In the genomic region with DNA sequence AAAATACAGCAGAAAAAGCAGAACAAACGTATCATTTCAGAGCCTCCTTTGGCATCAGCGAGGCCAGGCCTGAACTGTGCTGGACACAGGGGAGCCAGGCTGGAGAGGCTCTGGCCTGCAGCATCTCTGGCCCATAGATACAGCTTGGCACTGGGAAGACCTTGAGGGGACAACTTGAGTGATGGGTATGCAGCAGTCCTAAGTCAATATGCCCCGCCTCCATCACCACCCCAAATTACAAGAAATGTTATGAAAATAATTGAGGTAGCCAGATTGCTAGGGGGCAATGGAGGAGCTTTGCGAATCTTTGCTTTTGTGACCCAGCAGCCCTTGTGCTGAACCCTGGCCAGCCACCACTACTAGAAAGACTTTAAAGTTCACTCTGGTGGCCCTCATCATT, we compare ENCODE assay signal across 30 mouse cellular contexts. TPM values are rescaled to one million over a fixed set of nuclear protein-coding genes. Genes with fewer than 3 reads are reported as not detected.
DNase-seq lines count a peak whose midpoint lies in the region; ATAC-seq and TF ChIP-seq lines count a peak whose summit lies in the region.
"Had no signal": no experiment of that assay in that cellular context is flagged by ENCODE, and none has a peak within 500 bp of the region (broad histone marks: within the 10 kb centered on the region; RNA-seq: fewer than 3 reads in every experiment).

No protein-coding gene starts in this region.

- no peaks in the 10 kb centered on the region for H3K9me3 ChIP-seq in hindbrain, postnatal 0 days (ENCODE audit: low read length)
- H3K9me3 ChIP-seq in hindbrain, embryonic 16.5 days (ENCODE audit: control insufficient read depth, low read length) = no peaks in the 10 kb centered on the region
- H3K9me3 ChIP-seq in midbrain, embryonic 11.5 days (ENCODE audit: control insufficient read depth, low read length) = no peaks in the 10 kb centered on the region
- no peaks in the 10 kb centered on the region for H3K9me3 ChIP-seq in midbrain, embryonic 15.5 days
- H3K9me3 ChIP-seq: embryonic facial prominence, embryonic 10.5 days; embryonic facial prominence, embryonic 12.5 days; forebrain, embryonic 13.5 days; forebrain, embryonic 15.5 days had no signal

- no peaks in the 10 kb centered on the region for H3K4me1 ChIP-seq in hindbrain, postnatal 0 days (ENCODE audit: insufficient read depth, low read length)
- H3K4me1 ChIP-seq in hindbrain, embryonic 16.5 days (ENCODE audit: control insufficient read depth, insufficient read depth, low read depth, low read length) = peaks cover 23% of the 10 kb centered on the region
- peaks cover 18% of the 10 kb centered on the region; the same call in 1 of the 2 replicates for H3K4me1 ChIP-seq in midbrain, embryonic 11.5 days (ENCODE audit: control insufficient read depth, insufficient read depth, low read length)
- H3K4me1 ChIP-seq in midbrain, embryonic 15.5 days = peaks cover 31% of the 10 kb centered on the region

- no peak for TF ChIP-seq CTCF in hindbrain, postnatal 0 days (IDR thresholded peaks at IDR 0.05; ENCODE audit: low read depth)

- H3K36me3 ChIP-seq in hindbrain, postnatal 0 days (ENCODE audit: insufficient read depth, low read length) = no peaks in the 10 kb centered on the region
- no peaks in the 10 kb centered on the region for H3K36me3 ChIP-seq in hindbrain, embryonic 16.5 days (ENCODE audit: control insufficient read depth, insufficient read depth, low read length)
- no peaks in the 10 kb centered on the region for H3K36me3 ChIP-seq in midbrain, embryonic 11.5 days (ENCODE audit: control insufficient read depth, insufficient read depth, low read length)
- H3K36me3 ChIP-seq in midbrain, embryonic 15.5 days (replicated peaks) = no peaks in the 10 kb centered on the region
- H3K36me3 ChIP-seq: embryonic facial prominence, embryonic 10.5 days; embryonic facial prominence, embryonic 12.5 days; forebrain, embryonic 15.5 days; G1E had no signal

- peaks cover 92% of the 10 kb centered on the region for H3K27me3 ChIP-seq in hindbrain, postnatal 0 days (ENCODE audit: insufficient read depth, low read length)
- peaks cover 84% of the 10 kb centered on the region for H3K27me3 ChIP-seq in hindbrain, embryonic 16.5 days (replicated peaks; ENCODE audit: control insufficient read depth, insufficient read depth, low read length)
- peaks cover 95% of the 10 kb centered on the region for H3K27me3 ChIP-seq in midbrain, embryonic 11.5 days (ENCODE audit: control insufficient read depth, insufficient read depth, low read length)
- peaks cover 96% of the 10 kb centered on the region for H3K27me3 ChIP-seq in midbrain, embryonic 15.5 days (replicated peaks)
- H3K27me3 ChIP-seq: CH12.LX had no signal

- peak; percentile 7 for DNase-seq in embryo, embryonic 9.5 days (ENCODE audit: extremely low spot score)
- no peak for DNase-seq in embryo, embryonic 10.5 days (ENCODE audit: low spot score)
- DNase-seq in hindbrain, postnatal 0 days (ENCODE audit: low spot score) = no peak
- peak; percentile 81 for DNase-seq in midbrain, embryonic 11.5 days (ENCODE audit: low spot score, missing footprints)
- DNase-seq: adrenal gland, adult 8-10 months; adrenal gland, postnatal 14 days; adrenal gland, postnatal 36 days; B cell, adult 2 months; cerebellum, adult 11-12 months; cerebellum, adult 2 months; cerebellum, adult 9-10 months; cerebellum, postnatal 10 days; cerebellum, postnatal 25 days; embryo, embryonic 11 days had no signal

- H3K9ac ChIP-seq in hindbrain, postnatal 0 days (replicated peaks; ENCODE audit: low read length) = no peak overlapping the region
- H3K9ac ChIP-seq in hindbrain, embryonic 16.5 days (ENCODE audit: low read depth, low read length) = no peak overlapping the region
- no peak overlapping the region for H3K9ac ChIP-seq in midbrain, embryonic 11.5 days (ENCODE audit: low read length)
- no peak overlapping the region for H3K9ac ChIP-seq in midbrain, embryonic 15.5 days
- H3K9ac ChIP-seq: embryonic facial prominence, embryonic 12.5 days; forebrain, embryonic 13.5 days; forebrain, embryonic 15.5 days; forebrain, postnatal 0 days had no signal

- no peak overlapping the region for H3K27ac ChIP-seq in hindbrain, postnatal 0 days
- no peak overlapping the region for H3K27ac ChIP-seq in hindbrain, embryonic 16.5 days (ENCODE audit: low read depth, low read length)
- H3K27ac ChIP-seq in midbrain, embryonic 11.5 days (ENCODE audit: low read depth, low read length) = no peak overlapping the region
- no peak overlapping the region for H3K27ac ChIP-seq in midbrain, embryonic 15.5 days
- H3K27ac ChIP-seq: embryonic facial prominence, embryonic 10.5 days; embryonic facial prominence, embryonic 12.5 days; forebrain, embryonic 13.5 days; forebrain, embryonic 15.5 days had no signal

- no peak overlapping the region for H3K4me2 ChIP-seq in hindbrain, postnatal 0 days (ENCODE audit: low read depth, low read length)
- no peak overlapping the region for H3K4me2 ChIP-seq in hindbrain, embryonic 16.5 days (ENCODE audit: low read length)
- no peak overlapping the region for H3K4me2 ChIP-seq in midbrain, embryonic 11.5 days
- H3K4me2 ChIP-seq in midbrain, embryonic 15.5 days = no peak overlapping the region
- H3K4me2 ChIP-seq: embryonic facial prominence, embryonic 12.5 days had no signal

- peak; percentile 22; the same call in 1 of the 2 replicates for ATAC-seq in hindbrain, postnatal 0 days
- ATAC-seq in hindbrain, embryonic 16.5 days = no peak
- ATAC-seq in midbrain, embryonic 11.5 days (ENCODE audit: low FRiP score) = no peak
- ATAC-seq in midbrain, embryonic 15.5 days (replicated peaks) = no peak
- ATAC-seq: activated CD4-positive, CD25-positive, alpha-beta regulatory T cell, adult 4 months; CD4-positive, CD25-positive, alpha-beta regulatory T cell, adult 4 months; forebrain, embryonic 13.5 days; forebrain, embryonic 15.5 days; forebrain, postnatal 0 days; Patski had no signal

- WGBS in hindbrain, postnatal 0 days = 28% methylated on average over 4 of the region's 4 CpGs
- 24% methylated on average over 4 of the region's 4 CpGs for WGBS in hindbrain, embryonic 16.5 days
- 8% methylated on average over 4 of the region's 4 CpGs for WGBS in midbrain, embryonic 11.5 days
- 24% methylated on average over 4 of the region's 4 CpGs for WGBS in midbrain, embryonic 15.5 days

- no peak overlapping the region for H3K4me3 ChIP-seq in hindbrain, postnatal 0 days (ENCODE audit: low read length)
- H3K4me3 ChIP-seq in hindbrain, embryonic 16.5 days (ENCODE audit: low read length) = no peak overlapping the region
- no peak overlapping the region for H3K4me3 ChIP-seq in midbrain, embryonic 11.5 days (ENCODE audit: low read depth, low read length)
- no peak overlapping the region for H3K4me3 ChIP-seq in midbrain, embryonic 15.5 days
- H3K4me3 ChIP-seq: embryonic facial prominence, embryonic 10.5 days; embryonic facial prominence, embryonic 12.5 days; forebrain, embryonic 13.5 days; forebrain, embryonic 15.5 days had no signal

RNA-seq across cellular contexts. Expression of gene Ptf1a, which starts 3.8 kb away (rescaled TPM):
- 5.1 and 8.5 TPM in 2 replicates for total RNA-seq in hindbrain, postnatal 0 days (2014; rRNA removed)
- polyA plus RNA-seq in hindbrain, postnatal 0 days (2015; fragmentation: Nextera tagmentation; extraction: Ambion mirVana) = 1.8 and 1.9 TPM in 2 replicates
- 1.6 and 1.7 TPM in 2 replicates for polyA plus RNA-seq in hindbrain, embryonic 16.5 days (2015; fragmentation: Nextera tagmentation; extraction: Ambion mirVana)
- 0.32 and 0.36 TPM in 2 replicates for polyA plus RNA-seq in midbrain, embryonic 11.5 days (2014; fragmentation: Nextera tagmentation; extraction: Ambion mirVana)
- polyA plus RNA-seq in midbrain, embryonic 15.5 days (2015; fragmentation: Nextera tagmentation; extraction: Ambion mirVana) = 0.26 and 0.49 TPM in 2 replicates
- total RNA-seq: adrenal gland, adult 18-20 months; adrenal gland, adult 8-10 months; adrenal gland, postnatal 14 days; adrenal gland, postnatal 36 days; CH12.LX; forebrain, postnatal 0 days; G1E had no signal
- polyA plus RNA-seq: activated CD4-positive, CD25-positive, alpha-beta regulatory T cell, adult 4 months; CD4-positive, CD25-positive, alpha-beta regulatory T cell, adult 4 months; cortical plate, adult 2 months; embryonic facial prominence, embryonic 14.5 days; forebrain, embryonic 11.5 days; forebrain, postnatal 0 days; G1E; Patski had no signal

Comparison
In these comparisons a context has a peak if more than half of its experiments do, and no peak if none do; other contexts are left out.
1. DNase-seq: peak in embryo, embryonic 9.5 days (single experiment) and midbrain, embryonic 11.5 days (single experiment); none in embryo, embryonic 10.5 days (single experiment) and hindbrain, postnatal 0 days (single experiment).